Mouse (Mus musculus) spleen, postnatal 36 days (tissue): ENCODE measurements around the gene Gpr107.

Source experiments
- DNase-seq, 2 experiments: peaks; one replicate each; pipeline ENCODE4 v3.0.0; 2022; ENCODE audit warnings: low spot score in 2 of 2, mixed read lengths in 1 of 2

The Gpr107 gene

DNA sequence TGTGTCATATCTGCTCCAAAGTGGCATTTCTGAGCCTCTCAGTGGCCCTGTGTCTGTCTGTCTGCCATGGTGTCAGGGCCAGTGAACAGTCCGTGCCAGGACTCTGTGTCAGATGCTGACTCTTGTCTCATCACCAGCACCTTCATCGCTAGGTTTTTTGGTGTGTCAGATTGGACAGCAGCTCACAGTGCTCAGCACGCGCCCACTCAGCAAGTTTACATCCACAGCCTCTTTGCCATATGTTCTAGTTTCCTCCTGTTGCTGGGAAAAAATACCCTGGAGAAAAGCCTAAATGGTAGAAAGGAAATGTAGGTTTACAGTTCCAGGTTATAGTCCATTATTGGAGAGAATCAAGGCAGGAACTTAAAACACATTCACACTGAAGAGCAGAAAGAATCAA is 46.5 kb downstream of the Gpr107 start:
- no peak for DNase-seq

DNA sequence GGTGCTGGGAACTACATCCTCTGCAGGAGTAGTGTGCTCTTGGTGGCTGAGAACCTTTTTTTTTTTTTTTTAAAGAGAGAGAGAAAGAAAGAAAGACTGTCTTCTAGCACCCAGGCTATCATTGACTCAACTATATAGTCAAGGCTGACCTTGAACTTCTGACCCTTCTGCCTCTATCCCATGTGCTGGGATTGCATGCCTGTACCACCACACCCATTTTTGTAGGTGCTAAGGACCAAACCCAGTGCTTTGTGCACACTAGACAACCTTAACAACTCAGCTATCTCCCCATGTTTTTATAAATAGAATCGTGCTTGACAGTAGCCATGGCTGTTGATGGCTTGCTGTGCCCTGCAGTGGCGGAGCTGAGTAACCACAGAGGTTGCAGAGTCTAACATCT is 47.9 kb downstream of the Gpr107 start:
- DNase-seq = no peak

GRCm38 (mm10) chr2:31201851-31202250 is 49.7 kb downstream of the Gpr107 start:
- DNase-seq = no peak

DNA sequence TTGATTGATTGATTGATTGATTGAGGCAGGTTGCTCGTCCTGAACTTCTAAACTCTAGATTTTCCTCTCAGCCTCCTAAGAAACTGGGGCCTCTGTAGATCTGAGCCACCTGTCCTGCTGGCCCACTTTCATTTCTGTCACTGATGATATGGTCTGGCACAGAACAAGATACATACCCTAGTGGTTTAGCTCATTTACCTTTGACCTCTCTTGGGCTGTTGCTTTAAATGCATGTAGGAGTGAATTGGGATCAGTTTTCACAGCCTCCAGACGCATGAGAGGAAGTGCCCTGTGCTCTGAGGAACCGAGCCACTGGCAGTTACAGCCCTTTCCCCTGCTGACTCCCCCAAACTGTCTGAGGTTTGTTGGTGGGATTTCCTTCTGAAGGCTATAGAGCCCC is 50.2 kb downstream of the Gpr107 start:
- DNase-seq = no peak

DNA sequence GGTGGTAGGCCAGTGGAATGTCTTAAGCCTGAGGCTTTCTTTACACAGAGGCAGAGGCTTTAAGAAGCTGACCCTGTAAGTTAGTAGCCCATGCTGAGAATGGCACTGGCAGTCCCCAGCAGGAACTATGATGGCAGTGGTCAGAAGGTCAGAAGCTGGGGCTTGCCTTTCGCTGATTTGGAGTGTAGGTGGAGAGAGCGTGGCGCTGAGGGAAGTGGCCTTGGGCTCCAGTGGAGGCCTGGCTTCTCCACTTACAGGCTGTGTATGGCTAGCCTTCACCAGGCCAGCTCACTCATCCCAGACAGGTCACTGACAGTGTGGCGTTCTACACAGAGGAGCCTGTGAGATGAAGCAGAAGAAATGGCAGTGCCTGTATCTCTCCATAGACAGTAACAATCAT is 50.8 kb downstream of the Gpr107 start:
- DNase-seq = no peak

- DNase-seq = no peak
Observed at GRCm38 (mm10) chr2:31204677-31205076, 52.6 kb downstream of the Gpr107 start.

- no peak for DNase-seq
Observed at GRCm38 (mm10) chr2:31206211-31206610, 54.1 kb downstream of the Gpr107 start.

- no peak for DNase-seq
Observed at GRCm38 (mm10) chr2:31206882-31207281, 54.8 kb downstream of the Gpr107 start.

DNA sequence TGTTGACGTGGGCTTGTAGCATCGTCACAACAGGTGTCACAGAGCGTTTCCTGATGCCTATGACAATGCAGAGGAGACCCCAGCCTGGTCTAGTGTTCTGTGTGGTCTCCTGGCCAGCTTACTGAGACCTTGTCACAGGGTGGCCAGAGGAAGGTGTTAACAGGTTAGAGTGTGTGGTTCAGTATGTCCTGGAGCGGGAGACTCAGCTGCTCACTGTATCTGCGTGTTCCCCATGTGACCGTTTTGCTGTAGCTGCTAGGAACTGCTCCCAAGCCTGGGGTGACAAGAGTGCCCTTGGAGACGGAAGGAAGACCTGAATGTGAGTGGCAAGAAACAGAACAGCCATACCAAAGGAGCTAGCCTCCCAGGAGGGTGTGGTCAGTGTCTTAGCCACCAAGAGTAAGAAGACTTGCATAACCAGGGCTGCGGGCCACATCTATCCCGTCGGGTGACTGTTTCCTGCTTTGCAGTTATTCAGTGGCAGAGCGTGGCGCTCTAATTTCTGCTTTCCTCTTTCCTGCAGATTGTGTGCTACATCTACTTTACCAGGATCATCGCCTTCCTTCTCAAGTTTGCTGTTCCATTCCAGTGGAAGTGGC is 56.5 kb downstream of the Gpr107 start:
- DNase-seq = no peak

- DNase-seq = no peak
Observed at GRCm38 (mm10) chr2:31209525-31209924, 57.4 kb downstream of the Gpr107 start.

DNA sequence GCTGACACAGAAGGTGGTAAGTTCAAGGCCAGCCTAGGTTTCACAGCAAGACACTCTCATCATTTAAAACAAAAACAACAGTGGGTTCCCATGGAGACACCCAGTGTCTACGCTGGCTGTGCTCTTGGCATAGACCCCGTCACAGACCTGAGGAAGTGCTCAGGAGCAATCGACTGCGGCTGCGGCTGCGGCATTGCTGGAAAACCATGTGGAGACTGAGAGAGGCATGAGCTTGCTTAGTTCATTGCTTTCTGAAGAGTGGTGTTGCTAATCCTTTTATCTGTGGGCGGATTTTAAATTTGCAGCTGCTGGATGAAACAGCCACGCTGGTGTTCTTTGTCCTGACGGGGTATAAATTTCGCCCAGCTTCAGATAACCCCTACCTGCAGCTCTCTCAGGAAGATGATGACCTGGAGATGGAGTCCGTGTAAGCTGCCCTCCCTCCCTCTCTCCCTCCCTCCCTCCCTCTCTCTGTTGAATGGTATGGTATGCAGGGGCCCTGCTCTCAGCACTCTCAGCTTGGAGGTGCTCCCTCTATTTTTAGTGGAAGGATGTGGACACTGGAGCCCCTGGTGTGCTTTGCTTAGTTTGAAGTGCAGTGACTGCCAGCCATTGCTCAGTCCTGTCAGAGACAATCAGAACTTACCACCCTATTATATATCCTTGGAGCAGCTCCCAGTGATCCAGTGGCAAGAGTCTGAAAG is 58.2 kb downstream of the Gpr107 start:
- no peak for DNase-seq

DNA sequence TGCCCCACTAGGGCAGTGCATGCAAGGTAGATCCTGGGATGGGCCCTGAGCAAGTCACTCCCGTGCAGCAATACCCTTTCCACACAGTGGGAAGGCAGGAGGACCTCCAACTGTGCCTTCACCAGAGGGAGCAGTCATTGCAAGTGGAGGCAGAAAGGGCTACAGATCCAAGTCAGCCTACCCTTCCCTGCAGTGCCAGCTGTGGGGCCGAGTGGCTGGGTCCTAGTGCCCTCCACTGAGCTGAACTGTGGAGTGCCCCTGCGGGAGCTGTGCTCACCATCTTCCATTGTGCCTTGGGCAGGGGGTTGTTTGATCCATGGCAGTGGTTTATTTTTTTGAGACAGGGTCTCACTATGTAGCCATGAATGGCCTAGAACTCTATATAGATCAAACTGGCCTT is 59.1 kb downstream of the Gpr107 start:
- DNase-seq = no peak

DNA sequence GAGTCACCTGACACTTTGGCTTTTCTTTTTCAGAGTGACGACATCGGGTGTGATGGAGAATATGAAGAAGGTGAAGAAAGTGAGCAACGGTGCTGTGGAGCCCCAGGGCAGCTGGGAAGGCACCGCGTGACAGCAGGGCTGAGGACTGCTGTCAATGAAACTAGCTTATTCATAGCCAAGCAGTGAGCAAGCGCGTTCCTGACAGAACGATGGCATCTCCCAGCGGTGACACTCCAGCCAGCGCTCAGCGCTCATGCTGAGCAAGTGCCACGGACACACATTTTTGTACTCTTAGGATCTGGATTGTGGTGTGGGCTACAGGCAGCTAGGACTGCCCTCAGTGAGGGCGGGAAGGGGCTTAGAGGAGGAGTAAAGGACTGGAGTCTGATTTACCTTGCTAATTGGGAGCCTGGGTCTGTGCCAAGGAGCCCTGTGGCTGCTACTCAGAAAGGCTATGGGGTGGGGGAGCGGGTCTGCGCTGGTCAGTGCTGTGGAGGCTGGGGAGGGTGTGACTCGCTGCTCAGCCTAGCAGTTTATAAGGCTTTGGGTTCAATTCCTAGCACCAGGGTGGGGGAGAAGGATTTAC is 62.2 kb downstream of the Gpr107 start:
- DNase-seq = no peak

DNA sequence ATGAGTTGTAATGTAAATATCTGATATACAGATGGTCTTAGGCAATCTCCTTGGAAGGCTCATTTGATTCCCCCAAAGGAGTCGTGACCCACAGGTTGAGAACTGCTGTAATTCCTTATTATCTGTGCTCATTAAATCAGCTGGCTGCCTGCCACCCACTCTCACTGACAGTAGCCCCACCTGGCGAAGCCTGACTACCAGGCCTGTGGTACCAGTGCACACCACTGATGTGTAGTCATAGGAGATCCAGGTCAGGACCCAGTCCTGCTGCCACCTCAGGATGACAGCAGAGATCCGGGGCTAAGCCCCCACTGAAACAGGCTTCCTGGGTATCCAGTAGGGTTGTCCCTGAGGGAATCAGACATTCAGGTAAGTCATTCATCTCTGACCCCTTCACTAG is 66.5 kb downstream of the Gpr107 start:
- no peak for DNase-seq

DNA sequence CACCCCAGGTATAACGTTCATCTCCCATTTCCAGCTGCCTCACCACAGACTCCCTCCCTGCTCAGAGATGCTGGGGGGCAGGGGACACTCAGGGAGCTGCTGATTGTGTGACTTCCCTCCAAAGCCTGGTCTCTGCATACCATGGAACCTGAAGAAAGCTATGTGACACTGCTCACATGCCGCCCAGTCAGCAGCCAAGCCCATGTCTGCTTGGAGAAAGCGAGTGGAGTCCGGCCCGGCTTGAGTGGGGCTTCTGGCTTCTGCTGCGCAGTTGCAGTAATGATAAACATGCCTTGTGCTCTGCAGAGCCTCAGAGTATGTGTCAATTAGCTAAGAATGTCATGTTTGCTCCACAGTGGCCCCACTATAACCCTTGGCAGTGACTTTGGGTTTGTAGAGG is 67.4 kb downstream of the Gpr107 start:
- no peak for DNase-seq

DNA sequence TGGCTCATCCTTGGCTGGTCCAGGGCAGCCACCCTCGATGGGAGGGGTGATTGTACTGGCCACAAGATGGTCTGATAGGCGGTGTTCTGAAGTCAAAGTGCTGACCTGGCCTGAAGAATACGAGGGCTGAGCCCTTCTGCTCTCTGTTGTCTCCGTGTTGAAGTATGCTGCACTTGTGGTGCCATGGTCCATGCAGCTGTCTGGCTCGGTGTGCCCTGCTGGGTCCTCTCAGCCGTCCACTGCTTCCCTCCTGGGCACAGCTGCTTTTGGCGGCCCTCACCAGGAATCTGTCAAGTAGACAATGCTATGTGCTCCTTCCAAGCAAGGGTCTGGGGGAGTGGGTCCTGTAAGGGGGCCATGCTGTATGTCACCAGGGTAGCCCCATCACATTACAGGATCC is 68.7 kb downstream of the Gpr107 start:
- DNase-seq = no peak

DNA sequence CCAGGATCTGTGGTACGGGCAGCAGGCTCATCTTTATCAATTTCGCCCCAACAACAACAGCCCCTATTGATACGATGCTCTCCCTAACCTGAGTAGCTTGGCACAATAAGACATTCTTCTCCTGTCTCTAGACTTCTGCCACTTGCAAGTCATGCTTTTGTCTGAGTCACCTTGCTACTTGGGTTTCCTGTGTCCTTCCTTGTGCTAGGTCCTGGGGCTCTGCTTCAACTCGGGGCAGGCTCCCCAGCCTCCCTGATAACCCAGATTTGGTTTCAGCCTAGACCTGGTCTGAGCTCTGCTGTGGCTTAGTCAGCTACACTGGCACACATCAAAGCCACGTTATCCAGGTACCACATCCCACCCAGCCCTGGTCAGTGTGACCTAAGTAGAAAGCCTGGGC is 69.5 kb downstream of the Gpr107 start:
- DNase-seq = no peak

DNA sequence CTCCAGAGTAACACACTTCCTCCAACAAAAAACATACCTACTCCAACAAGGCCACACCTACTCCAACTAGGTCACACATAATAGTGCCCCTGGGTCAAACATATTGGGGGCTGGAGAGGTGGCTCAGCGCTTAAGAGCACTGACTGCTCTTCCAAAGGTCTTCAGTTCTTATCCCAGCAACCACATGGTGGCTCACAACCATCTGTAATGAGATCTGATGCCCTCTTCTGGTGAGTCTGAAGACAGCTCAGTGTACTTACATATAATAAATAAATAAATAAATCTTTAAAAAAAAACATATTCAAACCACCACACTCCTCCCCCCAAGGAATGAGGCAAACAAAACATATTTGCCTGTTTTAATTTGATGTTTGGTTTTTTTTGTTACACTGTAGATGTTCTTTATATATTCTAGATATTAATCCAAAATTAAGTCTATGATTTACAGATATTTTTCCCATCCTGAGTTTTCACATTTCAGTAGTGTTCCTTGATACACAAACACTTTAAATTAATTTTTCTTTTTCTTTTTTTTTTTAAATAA is 76.7 kb downstream of the Gpr107 start:
- no peak for DNase-seq

- DNase-seq = peak; percentile 63 to 79
Observed at GRCm38 (mm10) chr2:31239203-31239696, 87.1 kb downstream of the Gpr107 start.

DNA sequence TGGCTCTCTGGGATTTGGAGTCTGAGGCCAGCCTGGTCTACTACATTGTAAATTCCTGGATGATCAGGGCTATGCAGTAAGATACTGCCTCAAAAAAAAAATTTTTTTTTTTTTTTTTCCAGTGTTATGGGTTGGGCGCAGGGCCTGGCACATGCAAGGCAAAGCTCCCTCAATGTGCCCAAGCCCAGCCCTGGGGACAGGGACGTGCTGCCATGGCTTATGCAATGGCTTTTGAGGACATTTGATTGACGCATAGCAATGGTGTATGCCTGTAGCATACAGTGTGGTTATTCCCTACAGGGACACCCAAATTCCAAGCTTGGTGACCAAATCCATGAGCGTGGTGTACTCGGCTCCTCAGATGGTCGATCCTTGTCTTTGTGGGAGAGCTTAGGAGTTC is 87.7 kb downstream of the Gpr107 start:
- DNase-seq = no peak

DNA sequence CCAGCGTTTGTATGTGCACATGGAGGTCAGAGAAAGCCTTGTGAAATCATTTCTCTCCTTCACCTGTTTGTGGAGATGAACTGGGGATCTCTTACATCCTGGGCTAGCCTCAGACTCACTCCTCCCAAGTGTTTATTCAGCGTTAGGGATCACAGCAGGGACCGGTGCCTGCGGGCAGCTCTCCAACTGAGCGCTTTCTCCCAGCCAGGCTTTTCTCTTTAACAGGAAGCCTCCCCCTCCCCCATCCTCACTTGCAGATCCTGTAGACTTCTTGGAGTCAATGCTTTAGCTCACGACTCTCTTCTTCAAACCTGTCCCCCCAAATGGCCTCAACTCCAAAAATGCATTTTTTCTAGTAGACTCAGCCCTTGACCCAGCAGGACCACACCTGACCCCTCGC is 89.5 kb downstream of the Gpr107 start:
- DNase-seq = no peak

GRCm38 (mm10) chr2:31244216-31244615 is 92.1 kb downstream of the Gpr107 start:
- no peak for DNase-seq

- no peak for DNase-seq
Observed at GRCm38 (mm10) chr2:31245051-31245450, 92.9 kb downstream of the Gpr107 start.
